Mouse (Mus musculus) MEL (cell line): ENCODE data around the gene Lrrc4b.

Experiments
- CTCF ChIP-seq, 3 experiments: IDR thresholded peaks in 2 of 3; conservative IDR thresholded peaks in 1 of 3; 2 replicates each; pipeline ENCODE4 v1.5.1; 2011 to 2012; ENCODE audit warnings: low read length in 3 of 3, low read depth in 2 of 3, mild to moderate bottlenecking in 2 of 3, improper control_type of control experiment in 1 of 3, inconsistent platforms in 1 of 3, mixed read lengths in 1 of 3, moderate library complexity in 1 of 3; ENCODE audit not compliant: control insufficient read depth in 1 of 3, insufficient read depth in 1 of 3, poor library complexity in 1 of 3, severe bottlenecking in 1 of 3
- GATA1 ChIP-seq: IDR thresholded peaks from 2 replicates; pipeline ENCODE4 v1.6.1; 2011; ENCODE audit warnings: low read depth, low read length, improper control_type of control experiment
- HCFC1 ChIP-seq: IDR thresholded peaks from 2 replicates; pipeline ENCODE4 v1.6.1; 2012; ENCODE audit warnings: low read depth, mild to moderate bottlenecking, inconsistent platforms, low read length, improper control_type of control experiment, moderate library complexity
- MAFK ChIP-seq: IDR thresholded peaks from 2 replicates; pipeline ENCODE4 v1.6.1; 2011; ENCODE audit warnings: low read depth, mild to moderate bottlenecking, low read length, improper control_type of control experiment, borderline replicate concordance
- POLR2A ChIP-seq, 2 experiments: IDR thresholded peaks; 2 replicates each; pipeline ENCODE4 v1.6.1; 2011 to 2012; ENCODE audit warnings: low read length in 2 of 2, mild to moderate bottlenecking in 2 of 2, control low read depth in 1 of 2, improper control_type of control experiment in 1 of 2, low read depth in 1 of 2, moderate library complexity in 1 of 2; ENCODE audit not compliant: control insufficient read depth in 1 of 2, insufficient read depth in 1 of 2, poor library complexity in 1 of 2
- TAL1 ChIP-seq: IDR thresholded peaks from 2 replicates; pipeline ENCODE4 v1.6.1; 2012; ENCODE audit warnings: mild to moderate bottlenecking, inconsistent platforms, low read length, moderate library complexity, mixed read lengths
- TCF12 ChIP-seq: IDR thresholded peaks from 2 replicates; pipeline ENCODE4 v1.6.1; 2014; ENCODE audit warnings: low read depth, mild to moderate bottlenecking, inconsistent platforms, low read length, improper control_type of control experiment, moderate library complexity

DNA sequence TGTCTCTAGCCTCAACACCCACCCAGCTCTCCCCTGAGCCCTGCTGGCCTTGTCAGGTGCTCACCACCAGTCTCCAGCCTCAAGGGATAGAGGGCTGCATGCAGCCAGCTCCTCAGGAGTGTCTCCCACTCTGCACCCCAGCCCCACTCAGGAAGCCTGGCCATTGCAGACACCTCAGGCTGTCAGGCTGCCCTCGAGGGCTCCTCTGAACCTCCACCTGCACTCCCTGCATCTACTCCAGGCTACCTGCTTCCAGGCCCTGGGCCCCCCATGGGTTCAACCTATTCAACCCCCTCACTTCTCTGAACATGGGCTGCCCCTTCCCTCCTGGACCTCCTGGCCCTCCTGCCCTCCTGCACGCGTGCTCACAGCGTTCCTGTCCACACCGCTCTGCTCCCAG, 62.6 kb downstream of the Lrrc4b start:
- TF ChIP-seq TAL1 = no peak
- TF ChIP-seq POLR2A (IDR thresholded peaks at IDR 0.05; ENCODE audit: control insufficient read depth in 1 of 2, insufficient read depth in 1 of 2, low read depth in 1 of 2, low read length in 2 of 2, poor library complexity in 1 of 2) = no peak
- TF ChIP-seq CTCF (IDR thresholded peaks at IDR 0.05 in 2 of 3, conservative IDR thresholded peaks at IDR 0.05 in 1 of 3; ENCODE audit: control insufficient read depth in 1 of 3, insufficient read depth in 1 of 3, low read depth in 2 of 3, low read length in 3 of 3, poor library complexity in 1 of 3, severe bottlenecking in 1 of 3) = no peak
- no peak for TF ChIP-seq GATA1
- no peak for TF ChIP-seq TCF12
- TF ChIP-seq HCFC1 = no peak
- TF ChIP-seq MAFK = no peak
